In genomic region chr9:89771153-89771552, GRCm38 (mm10) we compare ENCODE assay signal across 21 mouse cellular contexts. TPM values are rescaled to one million over a fixed set of nuclear protein-coding genes. Genes with fewer than 3 reads are reported as not detected.
DNase-seq lines count a peak whose midpoint lies in the region; ATAC-seq lines count a peak whose summit lies in the region.
"Had no signal": no experiment of that assay in that cellular context is flagged by ENCODE, and none has a peak within 500 bp of the region (broad histone marks: within the 10 kb centered on the region; RNA-seq: fewer than 3 reads in every experiment).

No protein-coding gene starts in this region.

- whole genome bisulfite sequencing in forebrain, embryonic 16.5 days: 48% methylated on average over 1 of the region's 1 CpGs
- WGBS in forebrain, embryonic 11.5 days: 76% methylated on average over 1 of the region's 1 CpGs
- WGBS in hindbrain, embryonic 16.5 days: 29% methylated on average over 1 of the region's 1 CpGs
- 49% methylated on average over 1 of the region's 1 CpGs for WGBS in hindbrain, embryonic 10.5 days

- H3K27me3 ChIP-seq in forebrain, embryonic 16.5 days (replicated peaks; ENCODE audit: control insufficient read depth, insufficient read depth, low read length): no peaks in the 10 kb centered on the region
- no peaks in the 10 kb centered on the region for H3K27me3 ChIP-seq in forebrain, embryonic 11.5 days (ENCODE audit: control insufficient read depth, insufficient read depth, low read length)
- no peaks in the 10 kb centered on the region for H3K27me3 ChIP-seq in hindbrain, embryonic 16.5 days (replicated peaks; ENCODE audit: control insufficient read depth, insufficient read depth, low read length)
- H3K27me3 ChIP-seq in hindbrain, embryonic 10.5 days (ENCODE audit: insufficient read depth, poor library complexity, severe bottlenecking): no peaks in the 10 kb centered on the region
- H3K27me3 ChIP-seq: liver, embryonic 15.5 days had no signal

- ATAC-seq in forebrain, embryonic 16.5 days: 0 out of 2 replicates have a peak, but pooled peaks have one; percentile 36
- no peak for ATAC-seq in forebrain, embryonic 11.5 days (replicated peaks; ENCODE audit: low FRiP score)
- ATAC-seq in hindbrain, embryonic 16.5 days: peak; percentile 20; the same call in 1 of the 2 replicates
- ATAC-seq: inflammation-experienced regulatory T-cells, adult 6 months had no signal

- no peak overlapping the region for H3K27ac ChIP-seq in forebrain, embryonic 16.5 days (ENCODE audit: low read length)
- H3K27ac ChIP-seq in forebrain, embryonic 11.5 days (ENCODE audit: low read depth, low read length): no peak overlapping the region
- no peak overlapping the region for H3K27ac ChIP-seq in hindbrain, embryonic 16.5 days (ENCODE audit: low read depth, low read length)
- no peak overlapping the region for H3K27ac ChIP-seq in hindbrain, embryonic 10.5 days
- H3K27ac ChIP-seq: forebrain, embryonic 10.5 days; liver, embryonic 15.5 days had no signal

- no peak overlapping the region for H3K4me3 ChIP-seq in forebrain, embryonic 16.5 days (replicated peaks; ENCODE audit: low read length)
- no peak overlapping the region for H3K4me3 ChIP-seq in forebrain, embryonic 11.5 days (ENCODE audit: low read depth, low read length)
- no peak overlapping the region for H3K4me3 ChIP-seq in hindbrain, embryonic 16.5 days (ENCODE audit: low read length)
- H3K4me3 ChIP-seq in hindbrain, embryonic 10.5 days: no peak overlapping the region
- H3K4me3 ChIP-seq: forebrain, embryonic 10.5 days; liver, embryonic 15.5 days had no signal

- H3K4me2 ChIP-seq in forebrain, embryonic 16.5 days (ENCODE audit: low read length): no peak overlapping the region
- no peak overlapping the region for H3K4me2 ChIP-seq in forebrain, embryonic 11.5 days (ENCODE audit: low read depth, low read length, severe bottlenecking)
- H3K4me2 ChIP-seq in hindbrain, embryonic 16.5 days (ENCODE audit: low read length): no peak overlapping the region
- H3K4me2 ChIP-seq: liver, embryonic 15.5 days had no signal

- H3K9me3 ChIP-seq in forebrain, embryonic 16.5 days (ENCODE audit: control insufficient read depth, low read length): no peaks in the 10 kb centered on the region
- no peaks in the 10 kb centered on the region for H3K9me3 ChIP-seq in forebrain, embryonic 11.5 days (ENCODE audit: control insufficient read depth, low read length)
- no peaks in the 10 kb centered on the region for H3K9me3 ChIP-seq in hindbrain, embryonic 16.5 days (ENCODE audit: control insufficient read depth, low read length)
- no peaks in the 10 kb centered on the region for H3K9me3 ChIP-seq in hindbrain, embryonic 10.5 days
- H3K9me3 ChIP-seq: forebrain, embryonic 10.5 days; liver, embryonic 15.5 days had no signal

- no peaks in the 10 kb centered on the region for H3K36me3 ChIP-seq in forebrain, embryonic 16.5 days (ENCODE audit: control insufficient read depth, insufficient read depth)
- no peaks in the 10 kb centered on the region for H3K36me3 ChIP-seq in forebrain, embryonic 11.5 days (ENCODE audit: control insufficient read depth, insufficient read depth, low read length)
- no peaks in the 10 kb centered on the region for H3K36me3 ChIP-seq in hindbrain, embryonic 16.5 days (ENCODE audit: control insufficient read depth, insufficient read depth, low read length)
- no peaks in the 10 kb centered on the region for H3K36me3 ChIP-seq in hindbrain, embryonic 10.5 days
- H3K36me3 ChIP-seq: forebrain, embryonic 10.5 days; liver, embryonic 15.5 days had no signal

- no peak overlapping the region for H3K9ac ChIP-seq in forebrain, embryonic 16.5 days (replicated peaks; ENCODE audit: low read depth, low read length)
- no peak overlapping the region for H3K9ac ChIP-seq in forebrain, embryonic 11.5 days (ENCODE audit: low read length)
- H3K9ac ChIP-seq in hindbrain, embryonic 16.5 days (ENCODE audit: low read depth, low read length): no peak overlapping the region
- H3K9ac ChIP-seq: liver, embryonic 15.5 days had no signal

- no peak for DNase-seq in forebrain, embryonic 11.5 days (ENCODE audit: low spot score)
- no peak for DNase-seq in hindbrain, embryonic 10.5 days (ENCODE audit: low spot score)
- peak; percentile 18 for DNase-seq in right cerebral cortex, adult 18-20 months
- no peak for DNase-seq in right cerebral cortex, postnatal 25 days
- no peak for DNase-seq in lung, postnatal 14 days
- no peak for DNase-seq in adrenal gland, postnatal 14 days
- DNase-seq: adrenal gland, postnatal 36 days; lung, postnatal 4 days; midbrain, embryonic 14.5 days had no signal

- H3K4me1 ChIP-seq in forebrain, embryonic 16.5 days (replicated peaks; ENCODE audit: control insufficient read depth, insufficient read depth, low read length): no peaks in the 10 kb centered on the region
- H3K4me1 ChIP-seq in forebrain, embryonic 11.5 days (replicated peaks; ENCODE audit: control insufficient read depth, insufficient read depth, low read length): no peaks in the 10 kb centered on the region
- H3K4me1 ChIP-seq in hindbrain, embryonic 16.5 days (ENCODE audit: control insufficient read depth, insufficient read depth, low read depth, low read length): no peaks in the 10 kb centered on the region
- 0 out of 2 replicates have a peak, but pooled peaks cover 7% of the 10 kb centered on the region for H3K4me1 ChIP-seq in hindbrain, embryonic 10.5 days (replicated peaks)
- H3K4me1 ChIP-seq: liver, embryonic 15.5 days had no signal

RNA-seq across cellular contexts. Expression of gene Ankrd34c, which starts 32.9 kb away (rescaled TPM):
- polyA plus RNA-seq in forebrain, embryonic 16.5 days (2015; fragmentation: Nextera tagmentation; extraction: Ambion mirVana): 0.16 and 0.33 TPM in 2 replicates
- not detected in 2 replicates for polyA plus RNA-seq in forebrain, embryonic 11.5 days (2014; fragmentation: Nextera tagmentation; extraction: Ambion mirVana)
- polyA plus RNA-seq in hindbrain, embryonic 16.5 days (2015; fragmentation: Nextera tagmentation; extraction: Ambion mirVana): 0.87 and 0.89 TPM in 2 replicates
- not detected in 2 replicates for polyA plus RNA-seq in hindbrain, embryonic 10.5 days (2016; fragmentation: Nextera tagmentation; extraction: Ambion mirVana)
- total RNA-seq in adrenal gland, postnatal 14 days (2021): not detected in 2 replicates
- total RNA-seq: adrenal gland, postnatal 36 days; MEL had no signal
- polyA plus RNA-seq: forebrain, embryonic 10.5 days; heart, embryonic 14.5 days; inflammation-experienced regulatory T-cells, adult 6 months; kidney, embryonic 14.5 days; limb, embryonic 11.5 days; liver, embryonic 15.5 days; neural tube, embryonic 11.5 days; small intestine, adult 2 months; stomach, embryonic 14.5 days had no signal
